25 mouse cellular contexts compared by ENCODE assay signal in the genomic region with DNA sequence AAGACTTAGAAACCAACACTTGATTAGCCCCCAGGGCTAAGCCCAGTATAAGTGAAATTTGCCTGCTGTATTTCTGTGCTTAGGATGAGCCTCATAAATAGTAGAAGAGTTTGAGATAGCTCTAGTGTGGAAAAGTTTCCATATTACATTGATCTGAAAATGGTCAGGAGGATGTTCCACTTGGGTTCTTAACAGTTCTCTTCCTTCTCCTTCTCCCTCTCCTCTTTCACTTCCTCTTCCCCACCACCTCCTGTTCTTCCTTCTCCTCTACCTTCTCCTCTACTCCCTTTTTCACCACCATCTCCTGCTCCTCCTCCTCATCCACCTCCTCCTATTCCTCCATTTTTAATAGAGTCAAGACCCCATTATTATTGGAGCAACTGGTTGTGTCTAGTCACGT.
"Had no signal": no experiment of that assay in that cellular context is flagged by ENCODE, and none has a peak within 500 bp of the region (broad histone marks: within the 10 kb centered on the region; RNA-seq: fewer than 3 reads in every experiment).

No protein-coding gene starts in this region.

- H3K9me3 ChIP-seq: heart, embryonic 10.5 days; heart, embryonic 12.5 days; hindbrain, embryonic 10.5 days; hindbrain, embryonic 12.5 days; limb, embryonic 10.5 days; limb, embryonic 12.5 days; liver, embryonic 13.5 days had no signal

- DNase-seq: gastrocnemius, postnatal 10 days; gastrocnemius, postnatal 25 days; heart, adult 18-20 months; heart, postnatal 10 days; heart, postnatal 4 days; kidney, adult 18-20 months; kidney, adult 8-10 months; kidney, postnatal 10 days; kidney, postnatal 25 days; kidney, postnatal 4 days; liver; liver, embryonic 13.5 days had no signal

- H3K9ac ChIP-seq: heart, embryonic 12.5 days; hindbrain, embryonic 12.5 days; hindbrain, embryonic 14.5 days; limb, embryonic 12.5 days; liver, embryonic 13.5 days had no signal

- H3K27me3 ChIP-seq: heart, embryonic 12.5 days; hindbrain, embryonic 12.5 days; limb, embryonic 12.5 days; liver, embryonic 13.5 days had no signal

- H3K27ac ChIP-seq: heart, embryonic 10.5 days; hindbrain, embryonic 10.5 days; hindbrain, embryonic 12.5 days; hindbrain, embryonic 14.5 days; layer of hippocampus, adult 2 months; left cerebral cortex, adult 2 months; limb, embryonic 10.5 days; limb, embryonic 12.5 days; liver, embryonic 13.5 days had no signal

- ATAC-seq: hindbrain, embryonic 16.5 days; inflammation-experienced regulatory T-cells, adult 6 months; intestine, postnatal 0 days had no signal

- H3K4me3 ChIP-seq: heart, embryonic 10.5 days; heart, embryonic 12.5 days; hindbrain, embryonic 10.5 days; hindbrain, embryonic 12.5 days; layer of hippocampus, adult 2 months; left cerebral cortex, adult 2 months; limb, embryonic 10.5 days; limb, embryonic 12.5 days; liver, embryonic 13.5 days had no signal

- H3K4me1 ChIP-seq: hindbrain, embryonic 10.5 days; limb, embryonic 10.5 days had no signal

- H3K36me3 ChIP-seq: heart, embryonic 10.5 days; heart, embryonic 12.5 days; hindbrain, embryonic 12.5 days; limb, embryonic 10.5 days; limb, embryonic 12.5 days had no signal

- H3K4me2 ChIP-seq: heart, embryonic 12.5 days; hindbrain, embryonic 12.5 days; hindbrain, embryonic 14.5 days; limb, embryonic 12.5 days; liver, embryonic 11.5 days; liver, embryonic 13.5 days had no signal
